Mouse (Mus musculus): Measurements from ENCODE around the gene Mta2.
"Not testable (repeated sequence)": the region's sequence is repeated elsewhere in the genome, so short reads cannot be mapped to it uniquely, and the experiment has no call there.

Gene Mta2

GRCm38 (mm10) chr19:8941515-8942217, at the start of gene Mta2:
Gene Mta2, plus strand, starts transcription at chr19:8941875.
- DNase-seq (ENCODE audit: extremely low spot score) = peak; percentile 98

- peak; percentile 90 for DNase-seq (ENCODE audit: extremely low spot score)
Measured at GRCm38 (mm10) chr19:8892829-8893766, 48.6 kb upstream of the Mta2 start, which contains the start of gene Ints5. Gene Ints5, plus strand, starts transcription at chr19:8893005.

- no peak for DNase-seq (ENCODE audit: extremely low spot score)
Measured at GRCm38 (mm10) chr19:8895397-8895960, 46.2 kb upstream of the Mta2 start.

GRCm38 (mm10) chr19:8896231-8896630, 45.4 kb upstream of the Mta2 start:
- DNase-seq (ENCODE audit: extremely low spot score) = not testable (repeated sequence)

GRCm38 (mm10) chr19:8897211-8897864, 44.3 kb upstream of the Mta2 start:
- DNase-seq (ENCODE audit: extremely low spot score) = peak; percentile 37

DNA sequence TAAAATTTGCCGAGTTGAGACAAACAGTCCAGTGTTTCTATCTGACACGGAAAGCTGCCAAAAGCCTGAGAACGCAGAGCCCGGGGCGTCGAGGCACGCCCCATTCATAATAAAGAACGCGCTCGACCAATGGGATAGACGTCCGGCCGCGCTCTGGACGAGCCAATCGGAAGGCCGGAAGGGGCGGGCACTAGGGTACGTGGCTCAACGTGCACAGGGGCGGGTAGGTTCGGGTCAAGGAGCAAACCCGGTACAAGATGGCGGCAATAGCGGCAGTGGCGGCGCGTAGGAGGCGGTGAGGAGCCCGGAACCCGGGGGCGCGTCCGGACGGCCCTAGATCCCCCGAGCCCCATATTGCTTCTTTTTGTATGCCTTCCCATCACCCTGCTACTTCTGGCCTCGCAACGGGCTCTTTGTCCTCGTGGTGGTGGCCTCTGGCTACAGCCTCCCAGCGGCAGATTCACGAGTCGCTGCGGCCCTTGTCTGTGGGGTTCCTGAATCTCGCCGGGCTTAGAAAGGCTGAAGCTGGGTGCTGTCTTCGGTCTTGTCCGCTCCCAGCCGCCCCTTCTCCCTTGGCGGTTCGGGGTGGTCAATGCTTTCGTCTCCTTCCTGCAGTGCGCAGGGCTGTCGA, 43.7 kb upstream of the Mta2 start, which contains the start of gene Ganab:
TSS of gene Ganab (plus strand) at position 207 of the 631 bp plus-strand sequence.
- DNase-seq (ENCODE audit: extremely low spot score) = peak; percentile 95

DNA sequence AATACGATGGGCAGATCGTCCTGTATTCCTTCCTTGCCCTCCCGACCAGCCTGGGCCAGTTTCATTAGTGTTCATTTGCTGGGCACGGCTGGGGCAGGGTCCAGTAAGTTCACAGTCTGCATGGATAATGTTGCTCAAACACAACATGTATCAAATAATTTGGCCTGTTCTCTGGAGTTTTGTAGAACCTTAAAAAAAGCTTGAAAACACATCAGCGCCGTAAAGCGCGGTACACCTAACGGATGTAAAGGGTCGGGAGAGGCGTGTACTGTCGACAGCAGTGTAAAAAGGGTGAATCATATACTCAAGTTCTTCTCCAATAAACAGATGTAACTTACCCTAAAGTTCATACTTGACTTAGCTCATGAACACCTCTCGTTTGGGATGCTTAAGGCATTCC, 43.1 kb upstream of the Mta2 start:
- no peak for DNase-seq (ENCODE audit: extremely low spot score)

- no peak for DNase-seq (ENCODE audit: extremely low spot score)
Measured at GRCm38 (mm10) chr19:8899079-8899478, 42.6 kb upstream of the Mta2 start.

DNA sequence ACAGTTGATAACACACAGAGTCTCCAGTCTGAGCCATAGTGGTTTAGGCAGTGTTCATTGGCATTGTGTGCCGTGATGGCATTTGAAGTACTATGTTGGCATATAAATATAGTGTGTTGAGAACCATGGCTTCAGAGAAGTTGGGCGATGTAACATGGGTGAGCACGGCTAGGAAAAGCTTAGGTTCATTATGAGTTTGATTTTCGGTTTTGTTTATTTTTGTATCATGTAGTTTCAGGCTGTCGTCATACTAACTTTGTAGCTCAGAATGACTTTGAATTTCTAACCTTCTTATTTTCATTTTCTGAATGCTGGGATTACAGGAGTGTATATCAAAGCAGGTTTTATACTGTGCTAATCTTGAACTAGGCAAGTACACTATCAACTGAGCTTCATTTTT, 38.3 kb upstream of the Mta2 start:
- DNase-seq (ENCODE audit: extremely low spot score) = no peak

GRCm38 (mm10) chr19:8908531-8908930, 33.1 kb upstream of the Mta2 start:
- DNase-seq (ENCODE audit: extremely low spot score) = no peak

DNA sequence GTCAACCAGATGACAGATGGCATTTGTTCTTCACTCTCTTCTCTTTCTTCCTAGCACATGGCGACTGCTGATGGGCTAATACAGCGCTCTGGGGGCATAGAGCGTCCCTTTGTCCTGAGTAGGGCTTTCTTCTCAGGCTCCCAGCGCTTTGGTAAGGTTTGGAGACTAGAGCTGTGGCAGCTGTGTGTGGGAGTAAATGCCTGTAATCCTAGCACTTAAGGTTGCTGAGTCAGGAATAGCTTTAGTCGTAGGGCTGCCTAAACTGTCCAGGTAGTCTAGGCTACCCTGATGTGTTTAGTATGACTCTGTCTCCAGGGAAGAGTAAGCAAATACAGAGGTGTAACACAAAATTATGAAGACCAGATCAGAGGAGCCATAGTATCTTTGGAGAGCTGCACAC, 29.9 kb upstream of the Mta2 start:
- no peak for DNase-seq (ENCODE audit: extremely low spot score)

DNA sequence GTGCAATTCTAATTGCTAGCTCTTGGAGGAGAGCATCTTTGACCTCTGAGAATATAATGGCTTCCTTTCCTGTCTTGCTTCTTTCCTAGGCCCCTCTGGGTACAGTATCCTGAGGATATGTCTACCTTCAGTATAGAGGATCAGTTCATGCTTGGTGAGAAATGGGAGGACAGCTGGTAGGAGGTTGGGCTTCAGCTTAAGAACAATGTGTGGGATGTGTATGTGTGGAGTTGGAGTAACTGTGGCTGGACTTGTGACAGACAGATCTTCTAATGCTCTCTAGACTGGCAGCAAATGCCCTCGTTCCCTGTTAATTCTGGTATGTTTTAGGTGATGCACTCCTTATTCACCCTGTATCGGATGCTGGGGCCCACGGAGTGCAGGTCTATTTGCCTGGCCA, 27.5 kb upstream of the Mta2 start:
- DNase-seq (ENCODE audit: extremely low spot score) = no peak

- DNase-seq (ENCODE audit: extremely low spot score) = no peak
Measured at GRCm38 (mm10) chr19:8919000-8919399, 22.7 kb upstream of the Mta2 start.

DNA sequence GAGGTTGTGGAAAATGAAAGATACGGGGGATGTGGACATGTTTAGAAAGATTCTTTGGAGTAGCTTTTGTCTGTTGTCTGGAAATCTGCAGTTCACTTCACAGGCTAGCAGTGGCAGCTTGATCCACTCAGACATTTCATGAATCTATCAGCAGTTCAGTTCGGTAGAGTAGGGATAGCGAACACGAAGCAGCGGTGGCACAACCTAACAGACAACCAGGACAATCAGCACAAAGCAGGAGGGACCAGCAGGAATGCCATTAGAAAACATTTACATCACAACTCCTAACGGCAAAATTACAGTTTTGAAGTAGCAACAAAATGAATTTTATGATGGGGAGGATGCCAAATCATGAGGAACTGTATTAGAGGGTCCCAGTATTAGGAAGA, 22.0 kb upstream of the Mta2 start:
- DNase-seq (ENCODE audit: extremely low spot score) = no peak

DNA sequence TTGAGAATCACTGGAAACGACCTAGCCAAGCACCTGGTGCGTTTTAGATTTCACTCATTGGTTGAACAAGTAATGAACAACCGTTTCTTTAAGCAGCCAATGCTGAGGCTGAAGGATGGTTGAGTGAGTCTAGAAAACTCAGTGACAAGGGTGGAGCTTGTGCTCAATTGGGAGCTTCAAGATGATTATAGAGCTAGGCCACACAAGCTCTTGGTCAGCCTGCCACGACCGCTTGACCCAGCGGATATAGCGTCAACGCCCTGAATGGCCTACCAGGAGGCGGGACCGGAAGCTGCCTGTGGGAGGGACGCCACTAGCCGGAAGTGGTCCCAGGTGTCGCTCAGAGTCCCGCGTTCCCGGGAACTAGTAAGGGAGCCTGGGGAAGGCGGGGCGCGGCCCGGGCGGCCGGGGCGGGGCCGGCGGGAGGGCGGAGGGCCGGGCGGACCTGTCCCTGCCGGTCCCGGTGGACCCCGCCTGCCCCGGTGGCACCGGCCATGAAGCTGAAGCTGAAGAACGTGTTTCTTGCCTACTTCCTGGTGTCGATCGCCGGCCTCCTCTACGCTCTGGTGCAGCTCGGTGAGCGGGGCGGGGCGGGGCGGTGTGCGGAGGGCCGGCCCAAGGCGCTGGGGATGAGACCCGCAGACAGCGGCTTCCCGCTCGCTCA, 21.5 kb upstream of the Mta2 start, which contains the start of gene B3gat3:
TSS of gene B3gat3 (plus strand) at position 302 of the 664 bp plus-strand sequence.
- peak; percentile 96 for DNase-seq (ENCODE audit: extremely low spot score)

GRCm38 (mm10) chr19:8920836-8921291, 20.8 kb upstream of the Mta2 start:
- peak; percentile 49 for DNase-seq (ENCODE audit: extremely low spot score)

DNA sequence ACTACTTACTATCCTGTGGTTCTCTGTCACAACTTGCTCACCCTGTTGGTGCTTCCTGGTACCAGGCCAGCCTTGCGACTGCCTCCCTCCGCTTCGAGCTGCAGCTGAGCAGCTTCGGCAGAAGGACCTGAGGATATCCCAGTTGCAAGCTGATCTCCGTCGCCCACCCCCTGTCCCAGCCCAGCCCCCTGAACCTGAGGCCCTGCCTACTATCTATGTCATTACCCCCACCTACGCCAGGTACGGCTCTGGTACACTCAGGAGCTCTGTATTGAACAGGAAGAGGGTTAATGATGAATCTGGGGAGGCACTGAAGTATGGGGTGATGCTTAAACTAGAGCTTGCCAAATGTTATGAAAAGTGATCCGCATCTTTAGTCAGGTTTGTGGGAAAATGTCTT, 19.9 kb upstream of the Mta2 start:
- DNase-seq (ENCODE audit: extremely low spot score) = no peak

DNA sequence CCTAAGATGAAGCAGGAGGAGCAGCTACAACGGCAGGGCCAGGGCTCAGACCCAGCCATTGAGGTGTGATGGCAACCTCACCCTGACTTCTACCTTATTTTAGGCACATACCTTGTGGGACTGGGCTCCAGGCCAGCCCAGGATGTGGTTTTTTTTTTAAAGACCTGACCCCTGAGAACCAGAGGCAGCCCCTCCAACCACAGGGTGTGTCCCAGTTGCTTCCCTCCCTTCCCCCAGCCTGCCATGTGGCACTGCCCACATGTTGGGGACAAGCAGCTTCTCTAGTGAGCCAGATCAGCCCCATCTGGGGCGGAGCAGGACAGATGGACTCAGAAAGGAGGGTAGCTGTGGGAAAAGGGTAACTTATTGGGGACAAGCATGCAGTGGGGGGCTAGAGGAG, 14.9 kb upstream of the Mta2 start:
- DNase-seq (ENCODE audit: extremely low spot score) = no peak

DNA sequence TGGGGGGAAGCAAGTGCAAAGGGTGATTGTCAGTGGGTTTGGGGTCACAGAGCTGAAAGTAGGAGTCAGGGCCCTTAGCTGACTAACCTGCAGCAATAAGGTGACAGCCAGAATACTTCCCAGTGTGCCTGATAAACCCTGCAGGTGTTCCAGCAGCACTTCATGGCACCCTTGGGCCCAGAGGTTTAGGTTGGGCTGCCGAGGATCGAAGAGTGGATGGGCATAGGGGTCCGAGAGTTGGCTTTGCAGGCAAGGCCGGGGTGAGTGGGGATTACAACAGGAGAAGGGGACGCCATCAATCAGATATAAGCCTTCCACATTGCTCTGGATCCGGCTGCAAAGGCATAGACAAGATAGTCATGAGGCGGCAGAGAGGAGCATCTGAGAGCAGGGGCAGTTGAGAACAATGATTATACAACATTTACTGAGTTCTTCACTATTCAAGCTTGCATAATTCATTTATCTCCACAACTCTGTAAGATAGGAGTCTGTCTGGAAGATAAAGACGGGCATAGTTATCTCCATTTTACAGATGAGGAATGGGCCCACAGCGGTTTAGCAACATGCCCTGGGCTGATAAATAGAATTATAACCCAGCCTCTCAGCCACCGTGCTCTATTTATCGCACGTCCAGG, 13.7 kb upstream of the Mta2 start:
- no peak for DNase-seq (ENCODE audit: extremely low spot score)

DNA sequence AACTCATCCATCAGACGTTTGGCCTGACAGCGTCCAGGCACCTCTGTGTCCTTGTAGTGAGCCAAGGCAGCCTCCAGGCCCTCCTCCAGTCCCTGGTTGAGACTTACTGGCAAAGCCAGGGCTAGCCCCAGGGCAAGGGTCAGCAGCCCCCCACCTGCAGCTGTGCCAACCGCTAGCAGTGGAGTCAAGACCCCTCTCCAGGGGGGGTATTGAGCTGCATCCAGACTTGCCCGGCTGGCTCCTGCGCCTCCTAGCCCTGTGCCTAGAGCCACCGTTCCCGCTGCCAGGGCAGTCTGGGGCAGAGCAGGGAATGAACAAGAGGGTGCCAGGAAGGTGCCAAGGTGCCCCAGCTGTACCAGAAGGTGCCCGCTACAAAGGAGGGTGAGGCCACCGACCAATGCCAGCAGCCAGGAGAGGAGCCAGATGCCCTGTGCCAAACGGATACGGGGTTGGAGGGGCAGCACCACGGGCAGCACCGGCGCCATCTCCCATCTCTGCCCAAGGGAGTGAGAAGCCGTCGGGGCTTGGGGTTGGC, 12.9 kb upstream of the Mta2 start:
- no peak for DNase-seq (ENCODE audit: extremely low spot score)
